Mouse (Mus musculus): ENCODE measurements around the gene Gosr2. TPM values are rescaled to one million over a fixed set of nuclear protein-coding genes. Genes with fewer than 3 reads are reported as not detected.
A peak's percentile ranks its signal among the peaks of the same experiment; 100 is the strongest.

Gosr2 gene
- total RNA-seq, 1 experiment: 70.2 TPM

DNA sequence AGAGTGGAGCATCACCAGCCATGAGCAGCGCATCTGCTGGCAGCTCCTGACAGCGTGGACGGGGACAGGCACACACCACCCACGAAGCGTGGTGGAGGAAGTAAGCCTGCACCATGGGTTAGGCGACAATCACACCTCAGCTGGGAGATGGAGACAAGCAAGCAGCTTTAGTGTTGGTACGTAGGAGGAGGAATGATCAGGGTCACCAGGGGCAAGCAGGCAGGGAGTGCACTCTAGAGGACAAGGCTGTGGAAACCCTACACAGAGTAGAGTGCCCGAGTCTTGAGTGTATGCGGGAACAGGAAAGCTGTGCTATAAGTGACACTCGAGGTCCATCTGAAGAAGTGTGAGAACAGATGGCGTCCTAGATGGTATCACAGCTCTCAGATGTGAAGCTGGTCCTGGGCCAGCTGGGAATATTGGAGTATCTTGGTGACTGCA is 26.7 kb upstream of the Gosr2 start:
- Histone ChIP-seq H3K36me3 (ENCODE audit: control insufficient read depth, insufficient read depth, low read length, poor library complexity, severe bottlenecking) (no peaks in the 10 kb centered on the region), H3K4me3 (ENCODE audit: insufficient read depth in 1 of 2, low read depth in 1 of 2, low read length in 2 of 2, poor library complexity in 1 of 2, severe bottlenecking in 1 of 2) (no peak overlapping the region), H3K27ac (ENCODE audit: insufficient read depth, low read depth, low read length, poor library complexity, severe bottlenecking) (no peak overlapping the region), H3K4me1 (ENCODE audit: control insufficient read depth in 2 of 2, insufficient read depth in 2 of 2, low read length in 2 of 2, poor library complexity in 1 of 2) (peaks cover 0 to 4% of the 10 kb centered on the region in 2 experiments; a peak in 2 of 4 replicates), H3K9me3 (ENCODE audit: control insufficient read depth, insufficient read depth, low read depth, low read length) (no peaks in the 10 kb centered on the region), H3K9ac (ENCODE audit: insufficient read depth, low read depth, low read length, poor library complexity, severe bottlenecking) (no peak overlapping the region)
- DNase-seq (ENCODE audit: low read depth, low spot score): no peak
- in situ Hi-C loops (cut with MboI; ENCODE audit: low sequenced_read_pairs in 2 of 2, unreplicated experiment in 2 of 2): no loop called here
- TF ChIP-seq MAFK (IDR thresholded peaks at IDR 0.05; ENCODE audit: insufficient read depth, low read depth, low read length) (no peak), ZC3H11A (IDR thresholded peaks at IDR 0.05; ENCODE audit: borderline replicate concordance, low read depth, low read length) (no peak), CHD2 (IDR thresholded peaks at IDR 0.05; ENCODE audit: low read depth, low read length) (no peak), HCFC1 (IDR thresholded peaks at IDR 0.05; ENCODE audit: borderline replicate concordance, insufficient read depth, low read length) (no peak), ZNF384 (IDR thresholded peaks at IDR 0.05; ENCODE audit: low read depth, low read length) (no peak)

- DNase-seq (ENCODE audit: low read depth, low spot score): no peak
- Histone ChIP-seq H3K36me3 (ENCODE audit: control insufficient read depth, insufficient read depth, low read length, poor library complexity, severe bottlenecking) (no peaks in the 10 kb centered on the region), H3K4me1 (ENCODE audit: control insufficient read depth in 2 of 2, insufficient read depth in 2 of 2, low read length in 2 of 2, poor library complexity in 1 of 2) (peaks cover 0 to 4% of the 10 kb centered on the region in 2 experiments; a peak in 2 of 4 replicates), H3K4me3 (ENCODE audit: insufficient read depth in 1 of 2, low read depth in 1 of 2, low read length in 2 of 2, poor library complexity in 1 of 2, severe bottlenecking in 1 of 2) (no peak overlapping the region), H3K27ac (ENCODE audit: insufficient read depth, low read depth, low read length, poor library complexity, severe bottlenecking) (no peak overlapping the region), H3K9me3 (ENCODE audit: control insufficient read depth, insufficient read depth, low read depth, low read length) (no peaks in the 10 kb centered on the region), H3K9ac (ENCODE audit: insufficient read depth, low read depth, low read length, poor library complexity, severe bottlenecking) (no peak overlapping the region)
- TF ChIP-seq ZC3H11A (IDR thresholded peaks at IDR 0.05; ENCODE audit: borderline replicate concordance, low read depth, low read length): no peak
- no peak for TF ChIP-seq CHD2 (IDR thresholded peaks at IDR 0.05; ENCODE audit: low read depth, low read length)
- TF ChIP-seq HCFC1 (IDR thresholded peaks at IDR 0.05; ENCODE audit: borderline replicate concordance, insufficient read depth, low read length): no peak
- in situ Hi-C loops (cut with MboI; ENCODE audit: low sequenced_read_pairs in 2 of 2, unreplicated experiment in 2 of 2): no loop called here
Measured at GRCm38 (mm10) chr11:103722040-103722481, 24.4 kb upstream of the Gosr2 start.

DNA sequence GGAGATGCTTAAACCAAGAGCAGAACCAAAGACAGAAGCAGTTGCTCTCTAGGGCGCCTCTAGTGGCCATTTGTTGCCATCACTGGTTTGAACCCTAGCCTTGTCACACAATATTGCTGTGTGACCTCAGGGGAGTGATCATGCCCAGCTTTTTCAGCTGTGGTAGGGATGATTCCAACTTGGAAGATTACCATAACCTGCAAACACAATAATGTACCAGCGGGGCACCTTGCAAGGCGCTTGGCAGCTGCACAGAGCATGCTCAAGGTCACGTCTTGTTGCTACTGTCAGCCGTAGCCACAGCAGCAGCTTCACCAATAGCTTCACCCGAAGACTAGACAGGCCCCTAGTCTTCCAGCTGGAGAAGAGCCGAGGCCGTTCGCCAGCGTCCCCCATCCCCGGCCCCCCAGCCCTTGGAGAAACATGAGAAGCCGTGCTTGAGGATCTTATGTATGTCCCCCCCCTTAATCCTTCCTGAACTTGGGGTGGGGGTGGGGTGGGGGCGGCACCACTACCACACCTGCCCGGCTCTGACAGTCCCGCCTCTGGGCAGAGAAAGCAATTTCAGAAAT is 23.9 kb upstream of the Gosr2 start:
- Histone ChIP-seq H3K27ac (ENCODE audit: insufficient read depth, low read depth, low read length, poor library complexity, severe bottlenecking) (no peak overlapping the region), H3K36me3 (ENCODE audit: control insufficient read depth, insufficient read depth, low read length, poor library complexity, severe bottlenecking) (no peaks in the 10 kb centered on the region), H3K9ac (ENCODE audit: insufficient read depth, low read depth, low read length, poor library complexity, severe bottlenecking) (no peak overlapping the region), H3K9me3 (ENCODE audit: control insufficient read depth, insufficient read depth, low read depth, low read length) (no peaks in the 10 kb centered on the region), H3K4me1 (ENCODE audit: control insufficient read depth in 2 of 2, insufficient read depth in 2 of 2, low read length in 2 of 2, poor library complexity in 1 of 2) (peaks cover 0 to 4% of the 10 kb centered on the region in 2 experiments; a peak in 2 of 4 replicates), H3K4me3 (ENCODE audit: insufficient read depth in 1 of 2, low read depth in 1 of 2, low read length in 2 of 2, poor library complexity in 1 of 2, severe bottlenecking in 1 of 2) (no peak overlapping the region)
- TF ChIP-seq CHD2 (IDR thresholded peaks at IDR 0.05; ENCODE audit: low read depth, low read length) (no peak), MAFK (IDR thresholded peaks at IDR 0.05; ENCODE audit: insufficient read depth, low read depth, low read length) (no peak), ZNF384 (IDR thresholded peaks at IDR 0.05; ENCODE audit: low read depth, low read length) (no peak), HCFC1 (IDR thresholded peaks at IDR 0.05; ENCODE audit: borderline replicate concordance, insufficient read depth, low read length) (no peak), ZC3H11A (IDR thresholded peaks at IDR 0.05; ENCODE audit: borderline replicate concordance, low read depth, low read length) (no peak)
- in situ Hi-C loops (cut with MboI; ENCODE audit: low sequenced_read_pairs in 2 of 2, unreplicated experiment in 2 of 2): no loop called here
- DNase-seq (ENCODE audit: low read depth, low spot score): peak; percentile 66

DNA sequence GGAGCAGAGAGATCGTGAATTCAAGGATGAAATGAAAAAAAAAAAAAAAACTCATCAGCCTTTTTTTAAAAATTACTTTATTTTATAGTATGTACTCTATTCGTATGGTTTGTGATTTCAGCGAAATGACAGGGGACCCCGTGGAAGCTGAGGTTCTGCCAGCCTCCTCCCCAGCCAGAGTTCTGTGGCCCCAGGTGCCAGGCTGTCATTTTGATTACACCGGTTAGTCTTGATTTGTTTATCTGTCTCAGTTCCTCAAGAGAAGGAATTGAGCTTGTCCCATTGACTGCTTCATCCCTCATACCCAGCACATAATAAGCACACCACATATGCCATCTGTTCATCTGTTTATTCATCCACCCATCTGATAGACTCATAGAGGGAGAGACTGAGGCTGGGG is 21.7 kb upstream of the Gosr2 start:
- DNase-seq (ENCODE audit: low read depth, low spot score): no peak
- H3K9me3 ChIP-seq (ENCODE audit: control insufficient read depth, insufficient read depth, low read depth, low read length): no peaks in the 10 kb centered on the region
- H3K27ac ChIP-seq (ENCODE audit: insufficient read depth, low read depth, low read length, poor library complexity, severe bottlenecking): no peak overlapping the region
- H3K9ac ChIP-seq (ENCODE audit: insufficient read depth, low read depth, low read length, poor library complexity, severe bottlenecking): no peak overlapping the region
- TF ChIP-seq MAFK (IDR thresholded peaks at IDR 0.05; ENCODE audit: insufficient read depth, low read depth, low read length) (no peak), ZC3H11A (IDR thresholded peaks at IDR 0.05; ENCODE audit: borderline replicate concordance, low read depth, low read length) (no peak), HCFC1 (IDR thresholded peaks at IDR 0.05; ENCODE audit: borderline replicate concordance, insufficient read depth, low read length) (no peak), CHD2 (IDR thresholded peaks at IDR 0.05; ENCODE audit: low read depth, low read length) (no peak), ZNF384 (IDR thresholded peaks at IDR 0.05; ENCODE audit: low read depth, low read length) (no peak)
- H3K4me3 ChIP-seq (ENCODE audit: insufficient read depth in 1 of 2, low read depth in 1 of 2, low read length in 2 of 2, poor library complexity in 1 of 2, severe bottlenecking in 1 of 2): no peak overlapping the region
- in situ Hi-C loops (cut with MboI; ENCODE audit: low sequenced_read_pairs in 2 of 2, unreplicated experiment in 2 of 2): no loop called here
- peaks cover 0 to 4% of the 10 kb centered on the region in 2 experiments; a peak in 2 of 4 replicates for H3K4me1 ChIP-seq (ENCODE audit: control insufficient read depth in 2 of 2, insufficient read depth in 2 of 2, low read length in 2 of 2, poor library complexity in 1 of 2)
- H3K36me3 ChIP-seq (ENCODE audit: control insufficient read depth, insufficient read depth, low read length, poor library complexity, severe bottlenecking): no peaks in the 10 kb centered on the region
